Mouse (Mus musculus): ENCODE measurements around the gene Slc25a27.
A peak's percentile ranks its signal among the peaks of the same experiment; 100 is the strongest.

DNA sequence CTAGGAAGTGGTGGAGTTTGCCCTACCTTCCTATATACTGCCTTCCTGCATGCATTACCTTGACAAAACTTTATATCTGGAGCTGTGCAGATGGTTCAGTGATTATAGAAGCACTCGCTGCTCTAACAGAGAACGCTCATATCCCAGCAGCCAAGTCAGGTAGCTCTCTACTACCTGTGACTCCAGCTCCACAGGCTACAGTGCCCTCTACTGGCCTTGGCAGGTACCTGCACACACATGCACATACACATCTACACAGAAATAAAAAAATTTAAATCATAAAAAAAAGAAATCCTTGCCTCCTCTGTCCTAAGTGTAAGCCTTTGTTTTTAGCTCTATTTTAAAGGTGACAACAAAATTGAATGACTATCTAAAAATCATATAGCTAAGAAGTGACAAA is 69.3 kb downstream of the Slc25a27 start:
- TF ChIP-seq CTCF (conservative IDR thresholded peaks at IDR 0.05; ENCODE audit: low read length) = peak; percentile 57
- TF ChIP-seq POU5F1 (IDR thresholded peaks at IDR 0.05; ENCODE audit: borderline replicate concordance, low read length) = no peak
- TF ChIP-seq NANOG (IDR thresholded peaks at IDR 0.05; ENCODE audit: borderline replicate concordance, low read length) = no peak
